ENCODE assay signal across 8 mouse cellular contexts in the genomic region with DNA sequence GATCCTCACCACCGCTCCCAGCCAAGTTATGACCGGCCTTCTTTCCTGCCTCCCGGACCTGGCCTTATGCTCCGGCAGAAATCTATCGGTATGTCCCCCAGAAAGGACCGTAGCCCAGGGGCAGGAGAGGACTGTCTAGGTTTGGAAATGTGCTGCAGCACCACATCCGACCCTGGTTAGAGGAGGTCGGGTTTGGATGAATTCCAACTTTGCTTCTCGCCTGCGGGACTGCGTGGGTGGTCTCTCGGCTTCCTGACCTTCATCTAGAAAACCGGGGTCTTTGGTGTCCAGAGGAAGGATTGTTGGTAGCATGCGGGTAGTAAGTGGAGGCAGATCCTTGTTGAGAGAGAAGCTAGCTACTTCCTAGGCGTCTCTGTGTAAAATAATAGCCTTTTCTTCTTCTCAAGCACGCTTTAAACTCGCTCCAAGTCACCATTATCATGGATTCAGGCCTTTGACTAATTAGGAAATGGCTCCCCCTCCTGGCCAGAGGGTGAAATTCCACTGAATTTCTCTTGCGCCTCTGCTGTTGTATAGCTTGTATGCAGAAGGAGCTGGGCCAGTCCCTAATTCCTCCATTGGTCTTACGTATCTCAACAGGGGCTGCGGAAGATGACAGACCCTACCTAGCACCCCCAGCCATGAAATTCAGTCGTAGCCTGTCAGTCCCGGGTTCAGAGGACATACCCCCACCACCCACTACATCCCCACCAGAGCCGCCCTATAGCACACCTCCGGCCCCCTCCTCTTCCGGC. TPM values are rescaled to one million over a fixed set of nuclear protein-coding genes. Genes with fewer than 3 reads are reported as not detected.
DNase-seq lines count a peak whose midpoint lies in the region; ATAC-seq lines count a peak whose summit lies in the region.

No protein-coding gene starts in this region.

- WGBS in hindbrain, embryonic 16.5 days: 4% methylated on average over 25 of the region's 25 CpGs

- H3K4me3 ChIP-seq in hindbrain, embryonic 16.5 days (ENCODE audit: low read length): peak overlapping the region; percentile 10; the same call in 1 of the 2 replicates

- peak overlapping the region; percentile 47; the same call in 1 of the 2 replicates for H3K9ac ChIP-seq in hindbrain, embryonic 16.5 days (ENCODE audit: low read depth, low read length)

- H3K4me1 ChIP-seq in hindbrain, embryonic 16.5 days (ENCODE audit: control insufficient read depth, insufficient read depth, low read depth, low read length): peaks cover 7% of the 10 kb centered on the region

- peak; percentile 79 for DNase-seq in WW6 (ENCODE audit: low read depth, low spot score)
- DNase-seq in cerebellum, postnatal 10 days: peak; percentile 91 to 93
- peak; percentile 18 to 73 for DNase-seq in frontal cortex, postnatal 25 days (ENCODE audit: low spot score in 2 of 2)
- peak; percentile 78 to 80 for DNase-seq in left cerebral cortex, adult 18-20 months (ENCODE audit: low spot score in 2 of 2)
- DNase-seq in retina, postnatal 7 days (ENCODE audit: low read depth, low spot score): peak; percentile 82
- DNase-seq in yolk sac, embryonic 10.5 days (ENCODE audit: low spot score): peak; percentile 57

- peak overlapping the region; percentile 52 for H3K4me2 ChIP-seq in hindbrain, embryonic 16.5 days (ENCODE audit: low read length)

- ATAC-seq in hindbrain, embryonic 16.5 days: peak; percentile 65
- peak; percentile 90 for ATAC-seq in megakaryocyte, adult 5-6 weeks (ENCODE audit: poor library complexity, severe bottlenecking)

- H3K9me3 ChIP-seq in hindbrain, embryonic 16.5 days (ENCODE audit: control insufficient read depth, low read length): no peaks in the 10 kb centered on the region

- H3K27me3 ChIP-seq in hindbrain, embryonic 16.5 days (replicated peaks; ENCODE audit: control insufficient read depth, insufficient read depth, low read length): peaks cover 21% of the 10 kb centered on the region

- peak overlapping the region; percentile 49; the same call in 1 of the 2 replicates for H3K27ac ChIP-seq in hindbrain, embryonic 16.5 days (ENCODE audit: low read depth, low read length)

- H3K36me3 ChIP-seq in hindbrain, embryonic 16.5 days (ENCODE audit: control insufficient read depth, insufficient read depth, low read length): peaks cover 23% of the 10 kb centered on the region

RNA-seq across cellular contexts. Expression of a gene that starts 32.8 kb away (rescaled TPM):
- polyA plus RNA-seq in hindbrain, embryonic 16.5 days (2015; fragmentation: Nextera tagmentation; extraction: Ambion mirVana): 74.8 and 75.6 TPM in 2 replicates
- total RNA-seq in left cerebral cortex, adult 18-20 months (2021): 10 to 100 TPM; 56.6 to 66.2 TPM
- total RNA-seq in megakaryocyte, adult 5-6 weeks (2015): 0.29 TPM in 1 of 2 replicates, not detected in the other
- 0.22 TPM in 1 of 2 replicates, not detected in the other for total RNA-seq in megakaryocyte, adult 5-6 weeks (2017)

RNA-seq across cellular contexts. Expression of a gene that starts 34.5 kb away (rescaled TPM):
- polyA plus RNA-seq in hindbrain, embryonic 16.5 days (2015; fragmentation: Nextera tagmentation; extraction: Ambion mirVana): 3.6 and 3.8 TPM in 2 replicates
- 1 to 10 TPM in 1 of 2 experiments, under 1 TPM in 1; 0.98 to 2.7 TPM for total RNA-seq in left cerebral cortex, adult 18-20 months (2021)
- total RNA-seq in megakaryocyte, adult 5-6 weeks (2015): 0.42 TPM in 1 of 2 replicates, not detected in the other
- total RNA-seq in megakaryocyte, adult 5-6 weeks (2017): not detected in 2 replicates

RNA-seq across cellular contexts. Expression of a gene that starts 41.1 kb away (rescaled TPM):
- polyA plus RNA-seq in hindbrain, embryonic 16.5 days (2015; fragmentation: Nextera tagmentation; extraction: Ambion mirVana): 33.1 and 33.6 TPM in 2 replicates
- total RNA-seq in left cerebral cortex, adult 18-20 months (2021): 100 to 1,000 TPM; 519 to 589 TPM
- total RNA-seq in megakaryocyte, adult 5-6 weeks (2015): 0.02 and 0.07 TPM in 2 replicates
- total RNA-seq in megakaryocyte, adult 5-6 weeks (2017): not detected in 2 replicates

RNA-seq across cellular contexts. Expression of a gene that starts 44.4 kb away (rescaled TPM):
- 3.5 and 3.6 TPM in 2 replicates for polyA plus RNA-seq in hindbrain, embryonic 16.5 days (2015; fragmentation: Nextera tagmentation; extraction: Ambion mirVana)
- total RNA-seq in left cerebral cortex, adult 18-20 months (2021): 1 to 10 TPM; 3.4 to 3.7 TPM
- total RNA-seq in megakaryocyte, adult 5-6 weeks (2015): 0.80 and 1.9 TPM in 2 replicates
- total RNA-seq in megakaryocyte, adult 5-6 weeks (2017): 0.77 and 1.7 TPM in 2 replicates

Comparison
In these comparisons a context has a peak if more than half of its experiments do, and no peak if none do; other contexts are left out.
1. Peak in every context shown above with its lines: DNase-seq, ATAC-seq, H3K4me3 ChIP-seq and H3K27ac ChIP-seq.
2. RNA of a gene that starts 32.8 kb away (total RNA-seq): 56.6 to 66.2 TPM in left cerebral cortex, adult 18-20 months; 0.22 to 0.29 TPM in megakaryocyte, adult 5-6 weeks; every median in the first group is over 10 times any median in the second.
3. RNA of a gene that starts 41.1 kb away (total RNA-seq): 519 to 589 TPM in left cerebral cortex, adult 18-20 months; 0.02 to 0.07 TPM in megakaryocyte, adult 5-6 weeks; every median in the first group is over 100 times any median in the second.